Mouse (Mus musculus) forebrain, embryonic 12.5 days (tissue): ENCODE results near the gene Farp2. TPM values are rescaled to one million over a fixed set of nuclear protein-coding genes. Genes with fewer than 3 reads are reported as not detected.
"Not testable (repeated sequence)": the region's sequence is repeated elsewhere in the genome, so short reads cannot be mapped to it uniquely, and the experiment has no call there.

ENCODE experiments used
- ATAC-seq: fragments of 200-750 bp; cut with Nextera tagmentation; 2 replicates; pipeline ENCODE4 v1.8.0; 2017; ENCODE audit warnings: moderate TSS enrichment; ENCODE audit not compliant: low FRiP score
- H3K27ac ChIP-seq: fragments of 300-500 bp; sonication (generic); 2 replicates; pipeline ENCODE4 v1.5.1; 2016; ENCODE audit warnings: mild to moderate bottlenecking
- H3K27me3 ChIP-seq: fragments of 300-500 bp; sonication (generic); 2 replicates; pipeline ENCODE4 v1.6.1; 2016; ENCODE audit warnings: mild to moderate bottlenecking
- H3K36me3 ChIP-seq: fragments of 300-500 bp; sonication (generic); replicated peaks from 2 replicates; pipeline ENCODE4 v1.6.1; 2016; ENCODE audit warnings: mild to moderate bottlenecking
- H3K4me1 ChIP-seq: fragments of 300-500 bp; sonication (generic); 2 replicates; pipeline ENCODE4 v1.6.1; 2016
- H3K4me2 ChIP-seq: fragments of 300-500 bp; sonication (generic); 2 replicates; pipeline ENCODE4 v1.6.1; 2016; ENCODE audit warnings: mild to moderate bottlenecking, moderate library complexity
- H3K4me3 ChIP-seq: fragments of 300-500 bp; sonication (generic); replicated peaks from 2 replicates; pipeline ENCODE4 v1.5.1; 2016; ENCODE audit warnings: mild to moderate bottlenecking
- H3K9ac ChIP-seq: fragments of 300-500 bp; sonication (generic); 2 replicates; pipeline ENCODE4 v1.6.1; 2016; ENCODE audit warnings: mild to moderate bottlenecking
- H3K9me3 ChIP-seq: fragments of 300-500 bp; sonication (generic); 2 replicates; pipeline ENCODE4 v1.6.1; 2016
- WGBS: fragments of 180-500 bp; shearing (Covaris S2); methylation state at CpG from one replicate; pipeline ENCODE4 v1.1.7; 2016; 5-methylcytosine and 5-hydroxymethylcytosine counted together
- polyA plus RNA-seq: library from polyadenylated mRNA; unstranded; fragments of >200 nt; fragmentation: Nextera tagmentation; extraction: Ambion mirVana; gene quantifications from 2 replicates; pipeline ENCODE4 v1.2.1, GENCODE M21; 2016

Farp2 gene
- polyA plus RNA-seq, 1 experiment from 2014 or later: 4.6 TPM

GRCm38 (mm10) chr1:93654275-93654674, 142.4 kb downstream of the Farp2 start:
- Histone ChIP-seq H3K27me3 (no peaks in the 10 kb centered on the region), H3K36me3 (no peaks in the 10 kb centered on the region), H3K9ac (no peak overlapping the region), H3K27ac (no peak overlapping the region), H3K4me2 (no peak overlapping the region), H3K9me3 (no peaks in the 10 kb centered on the region), H3K4me1 (no peaks in the 10 kb centered on the region), H3K4me3 (no peak overlapping the region)
- no peak for ATAC-seq
- 70% methylated on average over 2 of the region's 2 CpGs for WGBS

DNA sequence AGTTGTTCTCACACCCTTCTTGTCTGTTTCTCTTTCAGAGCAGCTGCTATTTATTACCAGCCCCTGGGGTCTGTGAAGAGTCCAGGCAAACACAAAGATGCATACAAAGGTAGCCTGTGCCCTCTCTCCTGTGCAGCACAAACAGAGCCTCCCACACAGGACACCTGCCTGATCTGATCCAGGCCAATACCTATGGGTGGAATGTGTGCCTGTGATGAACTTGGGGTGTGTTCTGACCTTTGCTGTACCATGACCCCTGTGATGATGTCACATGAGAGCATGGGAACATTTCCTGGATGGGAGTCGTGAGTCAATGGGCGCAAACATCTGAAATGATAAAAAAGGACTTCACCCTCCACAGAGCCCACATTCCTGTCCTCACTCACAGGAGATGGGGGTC, 142.9 kb downstream of the Farp2 start:
- no peak overlapping the region for H3K27ac ChIP-seq
- no peaks in the 10 kb centered on the region for H3K36me3 ChIP-seq
- H3K4me2 ChIP-seq: no peak overlapping the region
- ATAC-seq: no peak
- no peaks in the 10 kb centered on the region for H3K4me1 ChIP-seq
- WGBS: 81% methylated on average over 2 of the region's 2 CpGs
- H3K4me3 ChIP-seq: no peak overlapping the region
- H3K9ac ChIP-seq: no peak overlapping the region
- H3K9me3 ChIP-seq: no peaks in the 10 kb centered on the region
- H3K27me3 ChIP-seq: no peaks in the 10 kb centered on the region

DNA sequence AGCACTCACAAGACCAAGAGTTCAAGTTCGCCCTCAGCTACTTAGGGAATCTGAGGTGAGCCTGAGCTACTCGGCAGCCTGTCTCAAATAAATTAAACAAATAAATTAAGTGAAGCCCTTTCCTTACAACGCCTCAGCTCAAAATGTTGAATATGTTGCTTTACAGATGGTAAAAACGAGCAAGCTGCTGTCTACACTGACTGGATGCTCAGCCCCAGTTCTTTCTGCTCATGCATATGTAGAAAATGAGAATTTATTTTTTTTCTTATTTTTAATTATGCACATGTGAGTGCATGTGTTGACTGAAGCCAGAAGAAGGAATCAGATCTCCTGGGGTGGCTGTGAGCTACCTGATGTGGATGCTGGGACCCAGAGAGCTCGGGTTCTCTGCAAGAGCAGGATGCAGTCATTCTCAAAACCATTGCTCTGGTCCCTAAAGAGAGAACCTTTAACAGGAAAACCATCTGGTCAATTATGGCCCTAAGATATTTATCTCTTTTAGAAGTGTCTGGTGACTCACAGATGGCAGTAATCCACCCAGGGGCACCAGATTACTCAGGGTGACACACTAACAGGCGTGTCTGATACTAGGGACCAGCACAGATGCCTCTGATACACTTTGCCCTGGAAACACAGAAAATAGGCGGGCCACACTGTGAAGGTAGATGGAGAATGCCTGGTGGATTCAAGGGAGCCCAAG, 144.6 kb downstream of the Farp2 start:
- no peaks in the 10 kb centered on the region for H3K4me1 ChIP-seq
- WGBS: 82% methylated on average over 7 of the region's 7 CpGs
- H3K4me3 ChIP-seq: no peak overlapping the region
- no peaks in the 10 kb centered on the region for H3K9me3 ChIP-seq
- H3K36me3 ChIP-seq: no peaks in the 10 kb centered on the region
- no peak for ATAC-seq
- no peak overlapping the region for H3K4me2 ChIP-seq
- no peak overlapping the region for H3K9ac ChIP-seq
- no peak overlapping the region for H3K27ac ChIP-seq
- H3K27me3 ChIP-seq: no peaks in the 10 kb centered on the region

DNA sequence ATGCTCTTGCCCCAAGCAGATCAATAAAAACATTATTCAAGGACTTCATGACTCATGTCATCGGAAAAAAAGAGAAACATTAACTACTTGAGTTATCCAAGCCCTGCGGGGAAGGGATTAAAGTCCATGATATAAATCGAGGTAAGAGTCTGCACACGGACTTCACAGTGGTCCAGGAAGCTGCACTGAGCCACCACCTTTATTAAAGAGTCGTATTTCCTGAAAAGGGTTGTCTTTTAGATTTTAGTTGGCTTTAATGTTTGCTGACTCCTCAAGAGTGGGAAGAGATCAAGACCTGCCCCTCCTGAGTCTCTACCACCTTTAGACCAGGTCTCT, 145.1 kb downstream of the Farp2 start:
- Histone ChIP-seq H3K4me3 (no peak overlapping the region), H3K4me2 (no peak overlapping the region), H3K4me1 (no peaks in the 10 kb centered on the region), H3K27me3 (no peaks in the 10 kb centered on the region), H3K9ac (no peak overlapping the region), H3K9me3 (no peaks in the 10 kb centered on the region), H3K27ac (no peak overlapping the region), H3K36me3 (no peaks in the 10 kb centered on the region)
- no peak for ATAC-seq
- 85% methylated on average over 5 of the region's 5 CpGs for WGBS

DNA sequence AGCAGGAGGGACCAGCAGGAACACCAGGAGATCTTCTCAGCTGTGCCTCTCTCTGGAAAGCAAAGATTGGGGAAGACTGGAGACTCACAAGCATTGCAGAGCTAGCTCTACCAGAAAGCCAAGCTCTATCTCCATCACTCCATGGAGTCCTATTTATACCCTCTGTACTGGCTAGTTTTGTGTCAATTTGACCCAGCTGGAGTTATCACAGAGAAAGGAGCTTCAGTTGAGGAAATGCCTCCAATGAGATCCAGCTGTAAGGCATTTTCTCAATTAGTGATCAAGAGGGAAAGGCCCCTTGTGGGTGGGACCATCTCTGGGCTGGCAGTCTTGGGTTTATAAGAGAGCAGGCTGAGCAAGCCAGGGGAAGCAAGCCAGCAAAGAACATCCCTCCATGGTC, 146.7 kb downstream of the Farp2 start, which contains the start of gene Stk25:
Stk25 (minus strand) TSS at position 101 of the 400 bp plus-strand sequence.
- not testable (repeated sequence) for H3K4me1 ChIP-seq, H3K9me3 ChIP-seq, H3K9ac ChIP-seq, H3K4me2 ChIP-seq, H3K27ac ChIP-seq, H3K27me3 ChIP-seq, H3K4me3 ChIP-seq, H3K36me3 ChIP-seq, ATAC-seq

- peaks cover 11% of the 10 kb centered on the region; the same call in 1 of the 2 replicates for H3K4me1 ChIP-seq
- ATAC-seq: no peak
- H3K9ac ChIP-seq: no peak overlapping the region
- H3K4me3 ChIP-seq: no peak overlapping the region
- no peaks in the 10 kb centered on the region for H3K36me3 ChIP-seq
- no peak overlapping the region for H3K4me2 ChIP-seq
- H3K9me3 ChIP-seq: no peaks in the 10 kb centered on the region
- H3K27me3 ChIP-seq: no peaks in the 10 kb centered on the region
- H3K27ac ChIP-seq: no peak overlapping the region
- WGBS: 28% methylated on average over 13 of the region's 13 CpGs
Measured at GRCm38 (mm10) chr1:93667760-93668400, 156.0 kb downstream of the Farp2 start.

DNA sequence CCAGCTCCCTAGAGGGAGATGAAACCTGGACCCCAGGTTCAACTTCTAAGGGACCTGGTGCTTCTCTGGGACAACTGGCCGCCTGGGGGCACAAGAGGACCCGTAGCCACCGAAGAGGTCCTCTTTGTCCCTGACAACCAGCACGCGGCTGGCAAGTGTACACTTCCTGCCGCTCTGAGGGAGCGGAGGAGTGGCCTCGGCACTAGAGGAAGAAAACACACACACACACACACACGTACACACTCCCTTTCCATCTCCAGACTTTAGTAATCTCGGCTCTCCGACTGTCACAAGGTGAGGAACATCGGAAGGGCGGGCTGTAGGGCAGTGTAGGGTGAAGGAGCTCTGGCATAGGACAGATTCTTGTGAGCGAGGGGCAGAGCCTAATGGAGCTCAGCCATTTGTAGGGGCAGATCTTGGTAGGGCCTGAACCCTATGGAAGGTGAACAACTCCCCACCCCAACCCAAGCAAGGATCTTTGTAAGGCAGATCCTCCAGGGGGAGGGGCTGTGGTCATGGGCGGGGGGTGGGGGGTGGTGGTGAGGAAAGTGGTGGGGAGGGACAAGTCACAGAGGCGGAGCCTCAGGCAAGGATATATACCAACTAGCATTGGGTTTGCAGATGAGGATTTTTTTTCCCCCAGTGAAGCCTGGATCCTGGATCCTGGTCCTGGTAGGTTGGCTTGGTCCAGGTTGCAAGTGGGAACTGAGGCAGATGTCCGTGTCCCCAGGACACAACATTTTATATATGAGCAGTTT, 157.1 kb downstream of the Farp2 start:
- Histone ChIP-seq H3K4me3 (peak overlapping the region; percentile 37), H3K9me3 (no peaks in the 10 kb centered on the region), H3K27ac (peak overlapping the region; percentile 36; the same call in 1 of the 2 replicates), H3K36me3 (no peaks in the 10 kb centered on the region), H3K4me1 (peaks cover 11% of the 10 kb centered on the region; the same call in 1 of the 2 replicates), H3K27me3 (no peaks in the 10 kb centered on the region), H3K4me2 (peak overlapping the region; percentile 61), H3K9ac (peak overlapping the region; percentile 49)
- peak; percentile 85 for ATAC-seq
- WGBS: 10% methylated on average over 17 of the region's 17 CpGs

GRCm38 (mm10) chr1:93669941-93670340, 158.1 kb downstream of the Farp2 start:
- Histone ChIP-seq H3K27ac (no peak overlapping the region), H3K4me1 (peaks cover 11% of the 10 kb centered on the region; the same call in 1 of the 2 replicates), H3K4me3 (no peak overlapping the region), H3K4me2 (no peak overlapping the region), H3K9ac (no peak overlapping the region), H3K36me3 (no peaks in the 10 kb centered on the region), H3K9me3 (no peaks in the 10 kb centered on the region), H3K27me3 (no peaks in the 10 kb centered on the region)
- ATAC-seq: no peak

Other genes starting within 250 kb of the Farp2 start
- gene Mterf4, start 206.2 kb upstream of the Farp2 start, polyA plus RNA-seq: 31.7 and 33.5 TPM in 2 replicates
- 88.6 and 93.5 TPM in 2 replicates for gene Ppp1r7, start 169.2 kb upstream of the Farp2 start, polyA plus RNA-seq
- 24.9 and 25.4 TPM in 2 replicates for gene Pask, start 168.6 kb upstream of the Farp2 start, polyA plus RNA-seq
- 0.05 TPM in 1 of 2 replicates, not detected in the other for gene Ano7, start 138.1 kb upstream of the Farp2 start, polyA plus RNA-seq
- 97.6 and 106 TPM in 2 replicates for gene Hdlbp, start 33.3 kb upstream of the Farp2 start, polyA plus RNA-seq
- gene Stk25, start 146.6 kb downstream of the Farp2 start, polyA plus RNA-seq: 202 and 216 TPM in 2 replicates
- 50.8 and 57.6 TPM in 2 replicates for gene Bok, start 173.6 kb downstream of the Farp2 start, polyA plus RNA-seq
- 102 and 113 TPM in 2 replicates for gene Atg4b, start 239.4 kb downstream of the Farp2 start, polyA plus RNA-seq
- 35.9 and 36.7 TPM in 2 replicates for gene Thap4, start 242.8 kb downstream of the Farp2 start, polyA plus RNA-seq